8 mouse cellular contexts compared by ENCODE assay signal in the genomic region with DNA sequence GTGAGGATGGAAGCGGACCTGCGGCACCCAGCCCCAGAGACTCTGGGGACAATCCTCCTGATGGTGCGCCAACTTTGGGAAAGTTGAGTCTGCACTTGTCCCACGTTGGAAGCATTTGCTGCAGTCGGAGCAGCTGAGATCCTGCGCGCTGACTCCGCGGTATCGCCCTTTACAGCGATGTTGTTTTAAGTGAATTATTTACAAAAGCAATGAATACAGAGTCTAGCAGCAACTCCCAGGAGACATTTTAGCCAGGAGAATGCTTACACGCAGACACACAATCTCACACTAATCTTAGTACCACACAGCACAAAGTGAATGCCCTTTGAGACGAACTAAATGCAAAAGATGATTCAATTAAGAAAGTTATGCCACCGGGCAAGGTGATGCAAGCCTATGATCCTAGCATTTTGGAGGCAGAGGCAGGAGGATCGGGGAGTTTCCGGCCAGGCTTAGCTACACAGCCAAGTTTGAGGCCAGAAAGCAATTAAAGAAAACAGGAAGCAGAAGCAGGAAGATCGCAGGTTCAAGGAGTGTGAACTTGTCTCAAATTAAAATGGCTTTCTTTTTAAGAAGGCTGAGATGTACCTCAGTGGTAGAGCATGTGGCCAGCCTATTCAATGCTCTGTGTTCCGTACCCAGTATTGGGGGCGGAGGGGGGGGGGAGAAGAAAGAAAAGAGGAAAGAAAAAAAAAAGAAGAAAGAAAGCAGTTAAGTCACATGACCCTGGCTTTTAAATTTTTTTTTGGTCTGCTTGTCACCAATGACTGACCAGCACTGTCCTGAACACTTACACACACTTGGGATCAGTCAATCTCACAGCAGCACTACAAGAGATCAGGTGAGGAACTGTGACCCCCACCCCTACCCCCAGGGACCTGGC. TPM values are rescaled to one million over a fixed set of nuclear protein-coding genes. Genes with fewer than 3 reads are reported as not detected.
DNase-seq lines count a peak whose midpoint lies in the region; ATAC-seq and TF ChIP-seq lines count a peak whose summit lies in the region.

No protein-coding gene starts in this region.

- peak overlapping the region; percentile 66; the same call in 1 of the 2 replicates for H3K27ac ChIP-seq in lung, embryonic 14.5 days (ENCODE audit: low read depth)
- H3K27ac ChIP-seq in embryonic facial prominence, embryonic 12.5 days: peak overlapping the region; percentile 55; the same call in 1 of the 2 replicates
- H3K27ac ChIP-seq in kidney, embryonic 14.5 days (ENCODE audit: low read depth, low read length): peak overlapping the region; percentile 68; the same call in 1 of the 2 replicates

- no peak for TF ChIP-seq CTCF in lung, embryonic 14.5 days (IDR thresholded peaks at IDR 0.05; ENCODE audit: low read depth)

- H3K36me3 ChIP-seq in lung, embryonic 14.5 days (ENCODE audit: insufficient read depth): 0 out of 2 replicates have a peak, but pooled peaks cover 3% of the 10 kb centered on the region
- no peaks in the 10 kb centered on the region for H3K36me3 ChIP-seq in embryonic facial prominence, embryonic 12.5 days
- H3K36me3 ChIP-seq in kidney, embryonic 14.5 days (ENCODE audit: control insufficient read depth, insufficient read depth, low read length): no peaks in the 10 kb centered on the region

- WGBS in lung, embryonic 14.5 days: 61% methylated on average over 19 of the region's 19 CpGs
- 69% methylated on average over 19 of the region's 19 CpGs for WGBS in embryonic facial prominence, embryonic 12.5 days
- WGBS in kidney, embryonic 14.5 days: 62% methylated on average over 19 of the region's 19 CpGs

- peak; percentile 35 for DNase-seq in lung, embryonic 14.5 days
- DNase-seq in lung, postnatal 36 days: no peak
- peak; percentile 38 to 55 for DNase-seq in monocyte, adult 2 months (ENCODE audit: low read depth in 1 of 2, low spot score in 2 of 2)
- no peak for DNase-seq in testis, postnatal 14 days (ENCODE audit: low spot score)
- DNase-seq in thymus, postnatal 36 days: no peak
- no peak for DNase-seq in ovary, postnatal 10 days (ENCODE audit: low spot score)

- H3K4me2 ChIP-seq in lung, embryonic 14.5 days: peak overlapping the region; percentile 98
- H3K4me2 ChIP-seq in embryonic facial prominence, embryonic 12.5 days (replicated peaks): peak overlapping the region; percentile 89
- peak overlapping the region; percentile 62 for H3K4me2 ChIP-seq in kidney, embryonic 14.5 days (replicated peaks; ENCODE audit: low read depth, low read length)

- H3K9me3 ChIP-seq in lung, embryonic 14.5 days (ENCODE audit: low read depth, low read length): no peaks in the 10 kb centered on the region
- H3K9me3 ChIP-seq in embryonic facial prominence, embryonic 12.5 days: no peaks in the 10 kb centered on the region
- H3K9me3 ChIP-seq in kidney, embryonic 14.5 days (ENCODE audit: control insufficient read depth, low read length): no peaks in the 10 kb centered on the region

- H3K4me1 ChIP-seq in lung, embryonic 14.5 days (ENCODE audit: insufficient read depth): peaks cover 24% of the 10 kb centered on the region
- peaks cover 44% of the 10 kb centered on the region for H3K4me1 ChIP-seq in embryonic facial prominence, embryonic 12.5 days
- peaks cover 44% of the 10 kb centered on the region for H3K4me1 ChIP-seq in kidney, embryonic 14.5 days (ENCODE audit: control insufficient read depth, insufficient read depth, low read length)

- ATAC-seq in lung, embryonic 14.5 days (ENCODE audit: insufficient read depth): no peak
- no peak for ATAC-seq in embryonic facial prominence, embryonic 12.5 days (ENCODE audit: insufficient number of reproducible peaks, insufficient read depth, low FRiP score, low TSS enrichment)
- no peak for ATAC-seq in kidney, embryonic 14.5 days (ENCODE audit: low FRiP score, low TSS enrichment)

- H3K9ac ChIP-seq in lung, embryonic 14.5 days: peak overlapping the region; percentile 75
- H3K9ac ChIP-seq in embryonic facial prominence, embryonic 12.5 days: no peak overlapping the region
- peak overlapping the region; percentile 47; the same call in 1 of the 2 replicates for H3K9ac ChIP-seq in kidney, embryonic 14.5 days (ENCODE audit: low read depth, low read length)

- H3K27me3 ChIP-seq in lung, embryonic 14.5 days (ENCODE audit: insufficient read depth, low read length): no peaks in the 10 kb centered on the region
- H3K27me3 ChIP-seq in embryonic facial prominence, embryonic 12.5 days: 0 out of 2 replicates have a peak, but pooled peaks cover 4% of the 10 kb centered on the region
- H3K27me3 ChIP-seq in kidney, embryonic 14.5 days (ENCODE audit: control insufficient read depth, insufficient read depth, low read length): no peaks in the 10 kb centered on the region

- H3K4me3 ChIP-seq in lung, embryonic 14.5 days (ENCODE audit: low read depth, low read length): peak overlapping the region; percentile 69
- H3K4me3 ChIP-seq in embryonic facial prominence, embryonic 12.5 days: peak overlapping the region; percentile 62
- H3K4me3 ChIP-seq in kidney, embryonic 14.5 days (ENCODE audit: low read length): peak overlapping the region; percentile 58

RNA-seq across cellular contexts. Expression of a gene that starts 2.0 kb away (rescaled TPM):
- 201 and 204 TPM in 2 replicates for polyA plus RNA-seq in lung, embryonic 14.5 days (2014; fragmentation: Nextera tagmentation; extraction: Ambion mirVana)
- 85.9 and 130 TPM in 2 replicates for polyA plus RNA-seq in embryonic facial prominence, embryonic 12.5 days (2016; fragmentation: Nextera tagmentation; extraction: Ambion mirVana)
- 239 and 329 TPM in 2 replicates for polyA plus RNA-seq in kidney, embryonic 14.5 days (2014; fragmentation: Nextera tagmentation; extraction: Ambion mirVana)

RNA-seq across cellular contexts. Expression of a gene that starts 23.7 kb away (rescaled TPM):
- 11.5 and 11.8 TPM in 2 replicates for polyA plus RNA-seq in lung, embryonic 14.5 days (2014; fragmentation: Nextera tagmentation; extraction: Ambion mirVana)
- polyA plus RNA-seq in embryonic facial prominence, embryonic 12.5 days (2016; fragmentation: Nextera tagmentation; extraction: Ambion mirVana): 11.0 and 12.5 TPM in 2 replicates
- 13.3 and 13.8 TPM in 2 replicates for polyA plus RNA-seq in kidney, embryonic 14.5 days (2014; fragmentation: Nextera tagmentation; extraction: Ambion mirVana)

Comparison
In these comparisons a context has a peak if more than half of its experiments do, and no peak if none do; other contexts are left out.
1. DNase-seq: peak in lung, embryonic 14.5 days (single experiment) and monocyte, adult 2 months (2 of 2); none in lung, postnatal 36 days (single experiment), testis, postnatal 14 days (single experiment), thymus, postnatal 36 days (0 of 2) and ovary, postnatal 10 days (single experiment).
2. Peak in every context shown above with its lines, with median percentiles within 50 percentile points of each other: H3K27ac ChIP-seq, H3K4me2 ChIP-seq and H3K4me3 ChIP-seq.